Mouse (Mus musculus) stomach, postnatal 0 days (tissue): ENCODE data around the gene Plk5.

Experiments
- CTCF ChIP-seq: IDR thresholded peaks from 2 replicates; pipeline ENCODE4 v1.5.1; 2016; ENCODE audit warnings: antibody characterized with exemption, low read depth, mild to moderate bottlenecking, moderate library complexity
- EP300 ChIP-seq: optimal IDR thresholded peaks from 2 replicates; pipeline ENCODE3; 2016; ENCODE audit warnings: antibody characterized with exemption

DNA sequence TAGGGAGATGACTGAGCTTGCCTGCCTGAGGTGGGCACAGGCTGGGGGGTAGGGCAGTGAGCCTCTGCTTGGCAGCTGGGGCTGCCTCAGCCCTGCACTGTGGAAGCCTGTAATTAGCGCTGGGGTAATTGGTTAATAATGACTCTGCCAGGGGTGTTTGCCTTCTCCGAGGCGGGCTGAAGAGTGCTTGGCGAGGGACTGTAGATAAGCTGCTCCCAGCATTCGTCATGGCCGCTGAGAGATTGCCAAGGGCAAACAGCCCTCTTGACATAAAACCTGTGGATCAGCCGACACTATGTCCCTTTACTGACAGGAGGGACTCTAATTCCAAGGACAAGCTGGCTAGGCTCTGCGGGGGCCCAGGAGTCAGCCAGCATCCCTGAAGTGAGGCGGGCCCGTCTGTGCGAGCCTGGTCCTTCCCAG, 39.9 kb upstream of the Plk5 start:
- no peak for TF ChIP-seq CTCF
- TF ChIP-seq EP300: no peak
